Mouse (Mus musculus): Measurements from ENCODE around the gene C1qtnf1. TPM values are rescaled to one million over a fixed set of nuclear protein-coding genes. Genes with fewer than 3 reads are reported as not detected.

C1qtnf1 gene
- total RNA-seq, 2 experiments from 2014 or later = 4.2 to 4.9 TPM

DNA sequence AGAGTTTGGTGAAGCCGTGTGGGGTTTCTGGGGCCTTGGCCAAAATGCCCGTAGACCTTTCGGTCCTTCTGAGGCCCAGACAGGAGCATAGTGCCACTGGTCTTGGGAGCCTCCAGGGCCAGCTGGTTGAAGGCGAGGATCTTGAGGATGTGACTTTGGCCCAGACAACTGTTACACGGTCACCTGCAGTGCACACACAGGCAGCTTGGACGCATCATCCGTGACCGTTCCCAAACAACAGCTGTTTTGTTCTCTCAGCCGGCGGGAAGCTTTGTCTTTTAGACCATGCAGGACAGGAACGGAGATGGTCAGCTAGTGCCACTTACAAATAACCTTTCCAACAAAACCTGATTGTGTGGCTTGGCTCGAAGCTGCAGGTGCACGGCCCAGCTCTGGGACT, 43.7 kb downstream of the C1qtnf1 start:
- DNase-seq (ENCODE audit: low spot score in 2 of 2) = no peak

- DNase-seq (ENCODE audit: low spot score in 2 of 2) = no peak
These were observed 45.2 kb downstream of the C1qtnf1 start for GRCm38 (mm10) chr11:118473161-118473560.

GRCm38 (mm10) chr11:118473842-118474500, 46.0 kb downstream of the C1qtnf1 start:
- no peak for DNase-seq (ENCODE audit: low spot score in 2 of 2)

- no peak for DNase-seq (ENCODE audit: low spot score in 2 of 2)
These were observed 47.6 kb downstream of the C1qtnf1 start for GRCm38 (mm10) chr11:118475496-118476083.

DNA sequence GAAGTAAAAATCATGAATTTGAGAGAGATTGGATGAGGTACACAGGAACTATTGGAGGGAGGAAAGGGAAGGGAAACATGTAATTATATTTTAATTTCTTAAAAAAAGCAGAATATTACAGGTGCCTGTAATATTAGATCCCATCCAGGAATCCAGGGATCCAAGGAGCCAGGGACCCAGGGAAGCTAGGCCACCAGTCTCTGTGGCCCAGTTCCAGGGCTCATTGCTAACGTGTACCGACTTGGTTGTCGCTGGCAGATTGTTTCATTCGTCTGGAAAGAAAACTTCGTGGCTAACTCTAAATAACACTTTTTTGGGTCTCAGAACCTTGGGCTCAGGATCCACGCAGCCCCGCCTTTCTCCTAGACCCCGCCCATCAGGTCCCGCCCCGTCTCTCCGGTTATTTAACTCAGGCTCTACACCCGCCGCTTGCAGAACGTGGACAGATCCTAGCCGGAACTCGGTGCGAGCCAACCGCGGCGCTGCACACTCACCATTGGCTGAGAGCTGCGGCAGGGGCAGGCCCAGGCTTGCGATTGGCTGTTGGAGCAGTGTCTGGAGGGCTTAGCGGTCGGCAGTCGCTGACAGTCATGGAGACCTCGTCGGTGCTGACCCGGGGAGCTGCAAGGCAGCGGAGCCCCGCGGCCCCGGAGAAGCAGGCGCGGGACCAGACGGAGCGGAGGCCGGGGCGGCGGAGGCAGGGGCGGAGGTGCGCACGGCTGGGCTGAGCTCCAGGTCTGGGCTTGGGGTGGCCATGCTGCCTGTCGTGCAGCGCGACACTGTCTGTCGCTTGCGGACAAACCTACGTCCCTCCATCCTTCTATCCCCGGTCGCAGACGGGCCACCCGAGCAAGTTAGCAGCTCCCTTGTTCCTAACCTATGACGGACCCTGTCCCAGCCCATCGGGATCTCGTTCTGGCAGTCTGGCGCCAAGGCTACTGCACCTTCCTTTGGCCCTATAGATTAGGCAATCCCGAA, 48.7 kb downstream of the C1qtnf1 start, which contains the start of gene Engase:
Gene Engase (plus strand): TSS at position 434 of the 978 bp plus-strand sequence.
- DNase-seq (ENCODE audit: low spot score in 2 of 2) = peak; percentile 95

DNA sequence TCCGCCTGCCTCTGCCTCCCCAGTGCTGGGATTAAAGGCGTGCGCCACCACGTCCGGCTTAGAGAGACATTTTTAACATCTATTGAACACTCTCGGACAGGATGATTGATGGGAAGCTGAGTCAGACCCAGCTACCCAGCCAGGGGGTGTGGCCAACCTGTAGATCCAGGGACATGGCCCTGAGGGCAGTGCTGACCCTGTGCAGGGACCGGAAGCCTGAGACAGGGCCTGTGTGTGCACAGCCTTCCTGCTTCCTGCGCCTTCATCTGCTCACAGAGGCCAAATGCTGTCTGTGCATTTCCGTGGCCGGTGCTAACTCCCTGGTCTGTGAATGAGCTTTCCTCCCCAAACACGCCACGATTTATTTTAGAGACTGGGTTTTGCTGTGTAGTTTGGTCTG, 51.8 kb downstream of the C1qtnf1 start:
- no peak for DNase-seq (ENCODE audit: low spot score in 2 of 2)

GRCm38 (mm10) chr11:118481231-118481630, 53.2 kb downstream of the C1qtnf1 start:
- DNase-seq (ENCODE audit: low spot score in 2 of 2) = no peak

DNA sequence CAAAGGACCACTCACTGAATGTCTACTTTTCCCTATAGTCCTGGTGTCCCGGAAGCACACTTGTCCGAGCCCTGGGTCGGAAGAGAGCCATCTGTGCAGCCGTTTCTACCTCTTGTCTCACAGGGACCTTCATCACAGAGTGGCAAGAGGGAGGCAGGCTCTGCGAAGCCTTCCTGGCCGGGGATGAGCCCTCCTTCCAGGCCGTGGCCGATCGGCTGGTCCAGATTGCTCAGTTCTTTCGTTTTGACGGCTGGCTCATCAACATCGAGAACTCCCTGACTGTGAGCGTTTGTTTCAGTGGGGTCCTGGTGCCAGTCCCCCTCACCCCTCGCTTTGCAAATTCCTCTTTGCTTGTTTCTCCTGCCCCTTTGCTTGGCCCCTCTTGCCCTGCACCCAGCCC, 53.7 kb downstream of the C1qtnf1 start:
- no peak for DNase-seq (ENCODE audit: low spot score in 2 of 2)

DNA sequence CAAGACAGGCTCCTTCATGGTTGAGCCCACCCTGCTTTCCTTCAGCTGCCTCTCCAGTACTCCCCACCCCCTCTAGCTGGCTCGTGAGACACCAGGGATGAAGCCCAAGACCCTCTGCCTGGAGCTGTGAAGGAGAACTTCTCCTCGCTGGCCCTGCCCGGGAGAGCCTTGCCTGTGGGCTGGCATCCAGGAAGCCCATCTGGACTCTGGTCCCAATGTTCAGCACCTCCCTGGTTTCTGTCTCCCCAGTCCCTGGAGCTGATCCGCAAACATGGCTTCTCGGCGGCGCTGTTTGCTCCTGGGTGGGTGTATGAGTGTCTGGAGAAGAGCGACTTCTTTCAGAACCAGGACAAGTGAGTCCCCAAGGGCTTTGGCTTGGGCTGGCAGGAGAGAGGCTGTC, 56.2 kb downstream of the C1qtnf1 start:
- peak in 1 of 2 experiments; percentile 10 for DNase-seq (ENCODE audit: low spot score in 2 of 2)

DNA sequence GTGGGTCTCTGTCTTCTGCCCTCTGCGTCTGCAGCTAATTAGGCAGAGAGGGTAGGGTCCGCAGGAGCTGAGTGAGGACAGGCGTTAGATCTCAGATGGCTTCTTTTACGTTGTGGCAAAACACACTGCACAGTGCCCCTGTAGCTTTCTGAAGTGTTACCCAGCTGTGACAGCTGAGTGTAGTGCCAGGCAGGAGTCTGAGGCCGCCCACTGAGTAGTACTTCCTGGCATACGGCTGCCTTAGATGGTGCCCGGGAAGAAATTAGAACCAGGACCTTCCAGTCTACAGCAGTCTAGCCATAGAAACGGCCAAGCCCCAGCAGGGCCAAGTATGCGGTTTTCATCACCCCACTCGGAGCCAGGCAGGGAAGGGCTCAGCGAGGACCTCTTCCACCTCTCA, 57.3 kb downstream of the C1qtnf1 start:
- peak in 1 of 2 experiments; percentile 12 for DNase-seq (ENCODE audit: low spot score in 2 of 2)

- no peak for DNase-seq (ENCODE audit: low spot score in 2 of 2)
These were observed 57.8 kb downstream of the C1qtnf1 start for GRCm38 (mm10) chr11:118485780-118486179.

GRCm38 (mm10) chr11:118486281-118486680, 58.3 kb downstream of the C1qtnf1 start:
- no peak for DNase-seq (ENCODE audit: low spot score in 2 of 2)

GRCm38 (mm10) chr11:118486881-118487772, 59.1 kb downstream of the C1qtnf1 start:
- DNase-seq (ENCODE audit: low spot score in 2 of 2) = no peak

DNA sequence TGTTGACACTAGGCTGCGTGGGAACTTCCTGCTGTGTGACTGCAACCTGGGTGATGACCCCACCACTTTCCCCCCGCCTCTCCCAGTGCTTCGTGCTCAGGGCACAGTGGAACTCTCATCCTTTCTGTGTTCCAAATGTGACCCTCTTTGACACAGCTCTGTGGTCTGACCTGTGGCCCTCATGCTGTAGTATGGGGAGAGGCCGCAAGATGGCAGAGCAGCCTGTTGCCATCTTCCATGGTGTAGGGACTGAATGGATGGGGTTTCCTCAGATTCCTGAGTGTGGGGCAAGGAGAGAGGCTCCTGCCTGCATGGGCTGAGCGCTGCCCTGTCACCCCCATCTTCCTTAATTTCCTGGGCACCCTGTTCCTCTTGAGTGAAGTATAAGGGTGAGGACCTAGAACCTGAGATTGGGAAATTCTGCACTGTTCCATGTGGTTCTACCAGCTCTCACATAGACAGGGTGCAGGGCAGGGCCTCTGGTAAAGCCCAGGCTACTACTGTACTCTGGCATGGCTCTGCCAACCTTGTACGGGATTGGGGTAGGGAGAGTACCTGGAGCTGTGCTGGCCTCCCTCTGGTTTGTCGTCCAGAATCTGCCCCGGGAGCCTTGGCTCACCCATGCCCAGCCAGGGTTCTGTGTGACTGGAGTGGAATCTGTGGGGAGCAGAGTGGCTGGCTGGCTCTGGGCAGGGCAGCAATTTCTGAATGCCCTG, 60.3 kb downstream of the C1qtnf1 start:
- DNase-seq (ENCODE audit: low spot score in 2 of 2) = no peak

DNA sequence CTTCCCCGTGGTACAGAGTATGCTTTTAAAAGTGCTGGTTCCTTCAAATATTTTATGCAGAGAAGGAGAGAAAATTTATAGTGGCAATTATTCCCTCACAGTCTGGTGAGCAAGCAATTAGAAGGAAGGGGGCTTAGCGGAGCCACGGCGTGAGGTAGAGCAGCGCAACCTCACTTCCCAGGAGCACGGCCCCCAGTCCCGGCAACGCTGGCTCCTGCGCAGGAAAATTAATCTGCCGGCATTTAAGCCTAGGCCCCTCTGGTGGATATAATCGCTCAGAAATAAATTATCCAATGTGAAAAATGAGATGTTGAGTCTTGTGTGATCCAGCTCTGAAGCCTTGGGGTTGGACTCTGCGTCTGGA, 60.9 kb downstream of the C1qtnf1 start:
- no peak for DNase-seq (ENCODE audit: low spot score in 2 of 2)

- peak; percentile 85 to 86 for DNase-seq (ENCODE audit: low spot score in 2 of 2)
These were observed 62.7 kb downstream of the C1qtnf1 start for GRCm38 (mm10) chr11:118490566-118491218.

DNA sequence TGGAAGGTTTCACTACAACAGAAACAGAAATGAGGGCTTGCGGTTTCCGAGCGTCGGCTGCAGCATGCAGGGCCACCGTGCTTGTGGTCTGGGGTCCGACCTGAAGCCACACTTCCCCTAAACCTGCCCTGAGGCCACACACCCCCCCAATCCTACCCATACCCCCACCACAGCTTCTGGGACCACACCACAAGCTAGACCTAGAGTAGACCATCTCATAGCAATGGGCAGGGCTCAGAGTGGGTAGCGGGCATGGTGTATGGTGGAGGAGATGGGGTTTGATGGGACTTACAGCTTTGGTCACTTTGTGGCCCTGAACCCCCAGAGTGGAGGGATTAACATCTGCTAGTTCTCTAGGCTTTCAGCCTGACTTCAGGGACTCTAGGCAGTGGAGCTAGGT, 63.2 kb downstream of the C1qtnf1 start:
- no peak for DNase-seq (ENCODE audit: low spot score in 2 of 2)

- DNase-seq (ENCODE audit: low spot score in 2 of 2) = no peak
These were observed 65.5 kb downstream of the C1qtnf1 start for GRCm38 (mm10) chr11:118493458-118493857.

- DNase-seq (ENCODE audit: low spot score in 2 of 2) = no peak
These were observed 66.2 kb downstream of the C1qtnf1 start for GRCm38 (mm10) chr11:118494001-118494737.

Measured in layer of hippocampus, postnatal 10 days (tissue).